Mouse (Mus musculus) spleen, adult 12 weeks (tissue): Measurements from ENCODE around the gene Gpr107.

Experiments used
- DNase-seq: peaks from one replicate; pipeline ENCODE4 v3.0.0; 2022; ENCODE audit warnings: low spot score

Gpr107 gene

DNA sequence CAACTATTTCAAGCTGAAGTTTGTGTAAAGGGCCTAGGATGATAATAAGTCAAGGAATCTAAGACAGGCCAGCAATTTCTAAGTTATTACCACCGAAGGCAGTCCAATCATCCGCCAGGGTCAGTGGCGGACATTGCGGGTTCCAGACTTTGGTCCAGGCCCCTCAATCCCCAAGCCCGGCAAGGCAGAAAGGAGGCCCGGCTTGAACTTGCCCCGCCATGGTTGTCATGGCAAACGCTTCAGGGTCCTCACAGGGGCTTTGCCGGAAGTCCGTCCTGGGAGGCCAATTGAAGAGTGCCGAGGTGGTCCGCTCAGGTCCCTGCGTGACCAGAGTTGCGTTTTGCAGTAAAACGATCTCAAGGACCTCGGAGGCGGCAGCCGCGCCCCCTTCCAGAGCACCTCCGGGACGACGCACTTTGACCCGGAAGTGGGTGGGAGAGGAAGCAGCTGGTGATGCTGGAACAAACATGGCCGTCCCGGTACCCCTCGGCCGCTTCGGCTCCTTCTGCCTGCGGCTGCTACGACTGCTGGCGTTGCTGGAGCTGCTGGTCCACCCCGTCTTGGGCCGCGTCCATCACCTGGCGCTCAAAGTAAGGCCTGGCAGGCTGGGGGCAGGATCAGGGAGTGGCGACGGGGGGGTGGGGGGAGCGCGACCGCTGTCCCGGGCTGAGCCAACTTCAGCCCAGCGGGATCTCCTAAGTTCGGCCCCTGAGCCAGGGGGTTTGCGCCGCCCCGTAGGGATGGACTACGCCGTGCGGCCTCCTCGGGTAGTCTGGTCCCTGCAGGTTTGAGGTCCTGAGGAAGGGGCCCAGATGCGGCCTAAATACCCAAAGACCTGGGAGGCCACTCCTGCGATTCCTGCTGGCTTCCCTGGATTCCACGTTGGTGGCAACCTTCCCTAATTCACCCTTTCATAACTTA lies at the start of gene Gpr107:
Gpr107 (plus strand) TSS at position 425 of the 921 bp plus-strand sequence.
- peak; percentile 70 for DNase-seq

DNA sequence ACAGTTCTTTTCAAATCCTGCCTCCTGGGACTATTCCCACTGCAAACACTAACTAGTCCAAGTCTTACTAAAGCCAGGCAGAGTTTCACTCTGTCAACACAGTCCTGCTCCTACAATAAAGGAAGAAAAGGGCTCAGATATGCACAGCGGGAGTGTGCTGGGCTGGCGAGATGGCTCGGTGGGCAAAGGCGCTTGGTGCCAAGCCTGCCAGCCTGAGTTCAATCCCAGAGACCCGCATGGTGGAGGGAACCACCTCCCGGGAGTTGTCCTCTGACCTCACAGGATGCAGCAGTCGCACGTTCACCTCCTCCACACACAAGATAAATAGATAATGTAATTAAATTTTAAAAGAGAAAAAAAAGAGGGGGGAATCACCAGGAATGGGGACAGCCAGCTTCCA lies 48.8 kb upstream of the Gpr107 start:
- DNase-seq, result no peak

GRCm38 (mm10) chr2:31105279-31105678 lies 46.8 kb upstream of the Gpr107 start:
- DNase-seq, result no peak

DNA sequence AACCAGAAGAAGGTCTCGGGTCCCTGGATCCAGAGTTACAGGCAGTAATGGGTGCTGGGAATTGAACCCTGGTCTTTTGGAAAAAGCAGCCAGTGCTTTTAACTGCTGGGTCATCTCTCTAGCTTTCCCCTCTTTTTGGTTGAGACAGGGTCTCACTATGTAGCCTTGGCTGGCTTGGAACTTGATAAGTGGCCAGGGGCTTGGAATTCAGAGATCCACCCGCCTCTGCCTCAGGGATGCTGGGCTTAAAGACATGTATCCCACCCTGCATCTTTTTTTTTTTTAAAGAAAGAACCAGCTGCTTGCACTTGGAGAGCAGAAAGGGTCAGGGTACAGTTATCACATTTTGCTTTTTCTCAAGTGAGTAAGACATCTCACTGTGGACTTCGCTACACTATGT lies 46.1 kb upstream of the Gpr107 start:
- DNase-seq, result no peak

GRCm38 (mm10) chr2:31106621-31107320 lies 45.3 kb upstream of the Gpr107 start:
- no peak for DNase-seq

DNA sequence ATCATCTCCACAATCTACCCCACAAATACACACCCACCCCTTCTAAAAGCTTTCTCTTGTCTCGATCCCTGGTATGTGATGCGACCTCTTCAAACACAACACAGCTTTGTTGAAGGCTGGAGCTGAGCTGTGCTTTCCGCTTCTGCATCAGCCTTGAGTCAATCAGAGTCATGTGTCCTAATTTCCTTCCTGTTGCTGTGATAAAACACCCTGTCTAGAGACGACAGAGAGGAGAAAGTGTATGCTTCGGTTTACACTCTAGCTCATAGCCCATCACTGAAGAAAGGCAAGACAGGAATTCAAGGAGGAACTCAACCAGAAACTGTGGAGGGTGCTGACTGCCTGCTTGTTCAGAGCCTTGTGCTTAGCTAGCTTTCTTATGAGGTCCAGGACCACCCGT lies 43.9 kb upstream of the Gpr107 start:
- DNase-seq, result no peak

- DNase-seq, result no peak
These were observed 42.1 kb upstream of the Gpr107 start for GRCm38 (mm10) chr2:31109960-31110548.

DNA sequence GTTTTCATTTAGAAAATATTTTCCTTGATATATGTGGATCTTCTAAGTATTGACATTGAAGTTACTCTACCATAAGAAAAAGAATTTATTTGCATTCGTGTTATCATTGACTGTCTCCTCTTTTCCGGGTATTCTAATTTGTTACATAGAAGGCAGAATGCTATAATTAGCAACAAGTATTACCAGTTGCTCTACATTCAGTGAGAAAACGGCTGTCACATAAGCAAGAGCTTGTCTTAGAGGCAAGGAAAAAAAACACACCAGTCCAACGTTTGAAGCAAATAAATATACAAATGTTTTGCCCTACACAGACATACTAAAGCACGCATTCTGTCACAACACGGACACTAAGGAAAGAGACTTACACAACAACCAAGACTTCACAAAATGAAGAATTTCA lies 40.4 kb upstream of the Gpr107 start:
- no peak for DNase-seq

GRCm38 (mm10) chr2:31114205-31114604 lies 37.9 kb upstream of the Gpr107 start:
- DNase-seq, result no peak

DNA sequence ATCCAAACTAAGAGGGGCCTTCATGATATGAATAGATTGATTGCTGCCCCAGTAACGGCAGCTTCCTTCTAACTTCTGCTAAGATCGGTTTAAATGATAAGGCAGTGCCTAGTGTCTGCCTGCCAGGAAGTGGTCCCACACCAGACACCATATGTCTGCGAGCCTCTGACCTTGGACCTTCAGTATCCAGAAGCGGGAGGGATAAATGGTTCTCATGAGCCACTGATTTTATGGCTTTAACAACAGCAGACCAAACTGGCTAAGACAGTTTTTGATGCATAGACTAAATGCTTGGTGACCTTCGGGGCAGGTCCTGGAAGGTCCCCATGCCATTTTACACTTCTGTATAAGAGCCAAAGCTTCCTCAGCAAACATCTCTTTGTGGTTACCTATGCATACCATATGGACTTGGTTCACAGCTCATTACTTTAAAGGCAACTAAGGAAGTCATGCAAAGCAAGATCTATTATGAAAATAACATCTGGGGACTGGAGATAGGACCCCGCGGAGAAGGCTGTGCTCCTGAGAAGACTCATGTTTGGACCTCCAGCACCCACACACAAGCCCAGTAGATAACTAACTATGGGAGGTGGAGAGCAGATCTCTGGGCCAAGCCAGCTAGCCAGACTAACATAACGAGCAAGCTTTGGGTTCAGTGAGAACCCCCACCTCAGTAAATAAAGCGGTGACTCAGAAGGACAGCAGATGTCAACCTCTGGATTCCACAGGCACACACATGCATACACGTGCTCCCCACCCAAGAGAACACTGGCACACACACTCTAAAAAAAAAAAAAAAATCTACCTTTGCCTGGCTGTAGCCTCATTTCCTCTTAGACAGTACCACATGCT lies 36.8 kb upstream of the Gpr107 start:
- no peak for DNase-seq

DNA sequence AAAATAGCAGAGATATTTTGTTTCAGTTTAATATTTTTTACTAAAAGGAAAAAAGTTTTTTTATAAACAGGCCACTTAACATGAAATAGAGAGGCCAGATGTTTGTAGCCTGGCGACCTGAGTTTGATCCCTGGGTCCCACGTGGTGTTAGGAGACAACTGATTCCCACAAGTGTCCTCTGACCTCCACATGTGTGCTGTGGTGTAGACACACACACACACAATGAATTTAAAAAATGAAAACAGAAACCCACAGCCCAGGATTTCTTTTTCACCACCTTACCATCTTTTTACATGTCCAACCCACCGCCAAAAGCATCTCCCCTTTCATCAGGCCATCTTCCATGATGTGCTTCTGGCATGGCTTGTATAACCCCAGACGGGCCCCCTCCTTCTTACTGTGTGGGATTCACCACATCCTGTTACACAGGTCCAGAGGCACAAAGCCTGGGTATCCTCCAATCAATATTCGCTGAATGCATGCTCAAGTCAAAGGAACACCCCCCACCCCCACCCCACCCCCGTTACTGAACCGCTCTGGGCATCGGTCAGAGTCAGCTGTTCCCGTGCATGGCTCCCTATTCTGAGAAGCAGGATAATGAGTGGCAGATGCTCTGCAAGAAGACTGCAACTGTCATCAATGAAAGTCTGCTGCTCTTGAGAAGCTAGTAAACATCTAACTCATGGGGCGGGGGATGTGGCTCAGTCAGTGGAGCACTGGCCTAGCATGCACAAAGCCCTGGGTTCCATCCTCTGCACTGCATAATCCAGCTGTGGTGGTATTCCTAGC lies 36.0 kb upstream of the Gpr107 start:
- DNase-seq, result no peak

GRCm38 (mm10) chr2:31118211-31118610 lies 33.9 kb upstream of the Gpr107 start:
- no peak for DNase-seq

GRCm38 (mm10) chr2:31118639-31119380 lies 33.3 kb upstream of the Gpr107 start:
- no peak for DNase-seq

GRCm38 (mm10) chr2:31119795-31120194 lies 32.3 kb upstream of the Gpr107 start:
- DNase-seq, result no peak

GRCm38 (mm10) chr2:31121131-31121693 lies 30.9 kb upstream of the Gpr107 start:
- DNase-seq, result no peak

- DNase-seq, result no peak
These were observed 29.3 kb upstream of the Gpr107 start for GRCm38 (mm10) chr2:31122806-31123205.

DNA sequence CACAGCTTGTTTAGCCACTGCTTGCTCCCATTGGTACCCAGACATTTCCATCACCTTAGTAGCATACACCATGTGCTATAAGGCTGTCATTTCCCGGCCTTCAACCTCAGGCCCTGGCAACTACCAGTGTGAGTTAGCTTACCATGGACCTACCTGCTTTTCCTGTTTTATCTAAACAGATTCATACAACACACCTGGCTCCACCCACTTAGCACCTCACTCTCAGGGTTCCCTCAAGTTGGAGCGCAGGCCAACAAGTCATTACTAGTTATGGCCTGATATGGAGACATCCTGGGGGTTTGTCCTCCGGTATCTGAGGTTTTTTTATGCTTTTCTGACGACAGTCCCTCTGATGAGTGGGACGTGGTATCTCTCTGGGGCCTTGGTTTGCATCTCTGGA lies 28.6 kb upstream of the Gpr107 start:
- no peak for DNase-seq

DNA sequence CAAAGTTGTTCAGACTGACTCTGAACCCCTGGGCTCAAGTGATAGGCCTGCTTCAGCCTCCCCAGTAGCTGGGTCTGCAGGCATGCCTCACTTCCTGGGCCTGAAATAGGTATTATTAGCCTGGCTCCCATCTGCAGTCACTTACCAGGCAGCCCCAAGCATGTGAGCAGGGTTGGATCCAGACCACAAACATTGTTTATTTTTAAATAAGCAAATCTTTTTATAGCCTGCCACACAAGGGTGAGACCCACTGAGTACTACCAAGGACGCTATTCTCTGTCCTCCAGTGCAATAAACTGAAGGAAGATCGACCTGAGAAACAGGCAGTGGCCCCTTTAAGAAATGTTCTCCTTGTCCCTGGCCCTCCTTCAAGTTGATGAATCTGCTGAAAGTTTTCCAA lies 27.4 kb upstream of the Gpr107 start:
- no peak for DNase-seq

- no peak for DNase-seq
These were observed 27.0 kb upstream of the Gpr107 start for GRCm38 (mm10) chr2:31125156-31125555.

DNA sequence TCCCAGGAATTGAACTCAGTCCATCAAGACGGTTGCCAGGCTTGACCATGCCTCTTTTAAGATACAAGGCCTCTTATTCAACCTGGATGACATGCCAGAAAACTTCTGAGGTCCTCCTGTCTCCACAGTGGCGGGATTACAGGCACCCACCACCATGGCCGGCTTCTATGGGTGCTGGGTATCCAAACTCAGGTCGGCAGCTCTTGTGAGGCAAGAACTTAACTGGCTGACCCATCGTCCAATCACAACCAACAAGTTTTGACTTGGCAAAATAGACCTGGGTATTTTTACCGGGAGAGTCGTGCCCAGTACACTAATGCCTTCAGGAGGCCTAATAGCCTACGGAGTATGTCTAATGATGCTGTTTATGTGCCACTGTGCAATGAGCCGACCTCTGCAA lies 26.1 kb upstream of the Gpr107 start:
- no peak for DNase-seq
